Mouse (Mus musculus): ENCODE data around the gene Acap3.
A peak's percentile ranks its signal among the peaks of the same experiment; 100 is the strongest.

Gene Acap3

DNA sequence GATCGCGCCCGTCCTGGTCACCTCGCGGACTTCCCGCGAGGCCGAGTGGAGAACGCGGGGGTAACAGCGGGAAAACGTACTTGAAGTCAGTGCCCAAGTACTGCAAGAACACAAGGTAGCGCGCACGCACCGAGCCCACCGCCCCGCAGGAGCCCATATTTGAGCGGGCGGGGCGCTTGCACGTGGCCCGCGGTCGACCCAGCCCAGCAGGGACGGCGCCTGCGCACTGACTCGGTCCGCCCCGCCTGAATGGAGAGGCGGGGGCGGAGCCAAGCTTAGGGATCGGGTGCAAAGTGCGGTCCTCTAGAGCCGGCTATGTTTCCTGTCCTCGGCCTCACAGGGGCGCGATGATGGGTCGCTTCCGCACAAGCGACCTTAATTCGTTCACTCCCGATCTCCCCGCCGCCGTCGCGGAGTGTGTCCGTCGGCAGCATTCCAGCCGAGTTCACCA is at the start of gene Acap3, which contains the start of gene Pusl1:
Acap3 (plus strand) TSS at position 272 of the 451 bp plus-strand sequence.
Pusl1 (minus strand) TSS at position 231 of the 451 bp plus-strand sequence.
- peak; percentile 98 for DNase-seq

- DNase-seq, result no peak
Observed at GRCm38 (mm10) chr4:155843231-155843630, 48.4 kb upstream of the Acap3 start.

- peak; percentile 97 for DNase-seq
Observed at GRCm38 (mm10) chr4:155846871-155847578, 44.6 kb upstream of the Acap3 start, which contains the start of gene Dvl1. Gene Dvl1 (plus strand): TSS chr4:155847402.

DNA sequence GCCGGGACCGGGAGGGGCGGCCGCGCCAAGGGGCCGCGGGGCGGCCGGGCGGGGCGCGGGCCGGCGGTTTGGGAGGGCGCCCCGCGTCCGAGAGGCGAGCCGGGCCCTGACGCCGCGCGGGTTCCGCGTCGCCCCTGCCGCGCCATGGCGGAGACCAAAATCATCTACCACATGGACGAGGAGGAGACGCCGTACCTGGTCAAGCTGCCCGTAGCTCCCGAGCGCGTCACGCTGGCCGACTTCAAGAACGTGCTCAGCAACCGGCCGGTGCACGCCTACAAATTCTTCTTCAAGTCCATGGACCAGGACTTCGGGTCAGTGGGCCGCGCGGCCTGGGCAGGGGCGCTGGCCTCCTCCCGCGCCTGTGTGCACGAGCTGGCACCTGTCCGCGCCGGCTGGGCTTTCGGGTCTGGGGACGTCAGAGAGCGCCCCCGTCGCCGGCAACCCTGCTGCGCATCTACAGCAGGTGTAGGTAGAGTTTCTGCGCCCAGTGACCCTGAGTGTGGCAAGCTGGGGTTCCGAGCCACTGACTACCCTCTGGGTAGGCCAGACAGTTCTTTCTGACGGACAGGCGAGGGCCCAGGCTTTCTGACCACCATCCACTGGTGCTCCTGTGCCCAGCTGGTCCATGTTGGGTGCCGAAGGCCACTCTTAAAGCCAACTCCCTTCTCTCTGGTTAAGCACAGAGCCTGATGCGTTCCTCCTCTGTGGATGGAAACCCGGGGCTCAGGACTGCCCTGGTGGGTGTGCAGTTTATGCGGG is 43.9 kb upstream of the Acap3 start:
- peak; percentile 56 for DNase-seq

DNA sequence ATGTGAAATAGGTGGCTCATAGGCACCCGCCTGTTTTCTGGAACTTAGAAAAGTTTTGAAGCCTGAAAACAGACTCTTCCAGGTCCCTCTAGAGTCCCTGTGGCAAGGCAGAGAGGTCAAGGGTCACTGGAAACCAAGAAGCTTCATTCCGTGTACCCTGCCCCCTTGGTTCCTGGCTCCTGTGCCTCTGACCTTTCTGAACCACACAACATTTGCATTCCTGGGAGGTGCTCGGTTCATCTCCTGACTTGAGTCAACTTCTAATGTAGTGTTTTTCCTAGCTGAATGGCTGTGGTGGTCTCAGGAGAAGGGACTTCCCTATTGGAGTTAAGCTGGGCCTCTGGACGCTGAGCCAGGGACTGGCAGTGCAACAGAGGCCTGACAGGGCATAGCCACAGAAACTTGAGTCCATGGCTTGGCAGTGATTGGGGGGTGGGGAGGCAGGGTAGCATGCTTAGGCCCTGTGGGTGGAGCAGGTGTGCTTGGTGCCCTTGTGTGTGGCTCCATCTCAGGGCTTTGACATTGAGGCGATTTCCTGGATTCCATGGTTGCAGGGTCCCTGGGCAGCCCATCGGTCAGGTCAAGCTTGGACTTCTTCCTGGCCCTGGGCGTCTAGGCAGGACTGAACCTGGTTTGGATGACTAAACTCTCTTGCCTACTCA is 43.1 kb upstream of the Acap3 start:
- no peak for DNase-seq

DNA sequence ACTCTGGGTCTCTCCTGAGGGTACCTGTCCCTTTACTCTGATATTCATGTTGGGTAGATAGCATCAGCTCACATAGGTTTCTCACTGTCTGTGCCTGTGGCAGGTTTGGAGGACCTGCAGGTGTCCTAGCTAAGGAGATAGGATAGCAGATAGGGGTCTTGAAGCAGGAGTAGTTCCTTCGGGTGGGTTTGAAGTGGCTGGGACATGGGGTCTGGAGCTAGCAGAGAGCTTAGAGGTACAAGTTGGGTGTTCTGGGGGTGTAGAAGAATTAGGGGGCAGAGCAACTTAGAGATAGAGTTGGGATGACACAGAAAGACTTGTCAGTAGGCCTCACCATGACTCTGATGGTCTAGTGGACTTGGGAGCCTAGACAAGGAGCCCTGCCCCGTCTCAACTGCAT is 42.2 kb upstream of the Acap3 start:
- no peak for DNase-seq

DNA sequence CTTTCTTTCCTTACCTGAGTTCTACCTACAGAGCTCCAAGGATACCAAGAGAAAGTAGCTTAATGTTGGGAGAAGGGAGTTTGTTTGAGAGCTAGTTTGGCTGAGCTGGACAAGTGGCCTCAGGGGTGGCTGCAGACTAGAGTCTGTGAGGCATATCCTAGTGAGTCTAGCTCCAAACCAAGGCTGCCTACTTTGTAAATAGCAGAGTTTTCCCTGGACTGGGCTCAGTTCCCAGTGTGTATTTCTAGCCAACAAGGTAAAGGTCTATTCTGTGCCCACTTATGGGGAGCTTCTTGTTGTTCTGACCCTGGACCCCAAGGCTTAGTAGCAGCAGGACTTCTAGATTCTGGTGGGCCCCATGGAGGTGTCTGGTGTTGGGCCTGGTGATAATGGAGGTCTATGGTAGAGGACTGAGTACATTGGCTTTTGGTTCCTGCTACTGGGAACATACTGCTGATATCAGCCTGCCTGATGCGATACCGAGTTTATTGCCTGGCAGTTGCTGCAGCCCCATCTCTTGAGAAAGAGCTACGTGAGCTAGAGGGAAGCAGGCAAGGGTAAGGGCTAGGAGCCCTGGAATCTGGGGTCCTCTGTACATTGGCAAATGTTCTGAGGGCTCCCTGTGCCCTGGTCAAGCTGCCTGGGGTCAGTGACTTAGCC is 41.7 kb upstream of the Acap3 start:
- DNase-seq, result no peak

GRCm38 (mm10) chr4:155851368-155851767 is 40.3 kb upstream of the Acap3 start:
- DNase-seq, result no peak

DNA sequence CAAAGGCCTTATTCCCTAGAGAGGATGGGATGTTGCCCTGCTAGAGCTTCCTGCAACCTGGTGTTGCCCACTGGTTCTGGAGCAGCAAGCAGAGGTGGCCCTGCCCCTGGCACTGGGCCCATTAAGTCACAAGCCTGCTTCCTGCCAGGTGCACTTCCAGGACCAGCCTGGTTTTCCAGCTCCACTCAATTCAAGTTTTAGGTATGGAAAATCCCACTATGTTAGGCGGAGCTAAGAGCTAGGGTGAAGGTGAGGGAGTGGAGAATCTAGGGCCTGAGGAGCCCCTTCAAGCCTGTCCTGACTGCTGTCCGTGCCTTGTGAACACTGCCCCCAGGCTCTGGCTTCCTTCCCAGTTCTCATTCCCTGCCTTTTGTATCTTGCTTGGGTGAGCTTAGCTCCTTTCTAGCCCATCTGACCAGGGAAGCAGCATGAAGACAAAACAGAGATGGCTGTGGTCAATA is 39.6 kb upstream of the Acap3 start:
- no peak for DNase-seq

GRCm38 (mm10) chr4:155853421-155853820 is 38.2 kb upstream of the Acap3 start:
- no peak for DNase-seq

DNA sequence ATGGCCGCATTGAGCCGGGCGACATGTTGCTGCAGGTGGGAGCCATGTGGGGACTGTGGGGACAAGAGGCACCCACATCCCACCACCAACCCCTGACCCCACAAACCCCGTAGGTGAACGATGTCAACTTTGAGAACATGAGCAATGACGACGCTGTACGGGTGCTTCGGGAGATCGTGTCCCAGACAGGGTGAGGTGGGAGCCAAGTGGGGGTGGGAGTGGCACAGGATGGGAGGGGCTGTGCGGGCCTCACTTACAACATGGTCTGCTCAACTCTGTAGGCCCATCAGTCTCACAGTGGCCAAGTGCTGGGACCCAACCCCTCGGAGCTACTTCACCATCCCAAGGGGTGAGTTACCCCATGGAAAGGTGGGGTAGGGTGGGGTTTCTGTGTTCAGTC is 36.6 kb upstream of the Acap3 start:
- DNase-seq, result no peak

- no peak for DNase-seq
Observed at GRCm38 (mm10) chr4:155856071-155856470, 35.6 kb upstream of the Acap3 start.

DNA sequence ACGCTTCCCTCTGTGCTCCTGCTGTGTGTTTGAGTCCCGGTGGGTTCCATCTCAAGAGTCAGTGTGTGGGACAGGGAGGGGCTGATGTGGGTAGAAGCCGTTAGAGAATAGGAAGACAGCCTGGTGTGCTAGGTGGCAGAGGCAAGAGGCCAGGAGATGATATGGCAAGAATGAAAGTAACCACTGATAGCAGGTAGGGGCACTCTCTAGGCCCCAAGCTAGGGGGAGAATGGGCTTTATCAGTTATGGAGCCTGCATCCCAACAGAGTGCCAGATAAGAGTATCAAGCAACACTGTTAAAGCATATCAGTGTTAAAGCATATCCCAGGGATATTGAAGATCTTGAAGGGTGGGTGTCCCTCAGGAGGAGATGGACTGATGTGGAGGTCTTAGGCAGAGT is 34.7 kb upstream of the Acap3 start:
- peak; percentile 2 for DNase-seq

DNA sequence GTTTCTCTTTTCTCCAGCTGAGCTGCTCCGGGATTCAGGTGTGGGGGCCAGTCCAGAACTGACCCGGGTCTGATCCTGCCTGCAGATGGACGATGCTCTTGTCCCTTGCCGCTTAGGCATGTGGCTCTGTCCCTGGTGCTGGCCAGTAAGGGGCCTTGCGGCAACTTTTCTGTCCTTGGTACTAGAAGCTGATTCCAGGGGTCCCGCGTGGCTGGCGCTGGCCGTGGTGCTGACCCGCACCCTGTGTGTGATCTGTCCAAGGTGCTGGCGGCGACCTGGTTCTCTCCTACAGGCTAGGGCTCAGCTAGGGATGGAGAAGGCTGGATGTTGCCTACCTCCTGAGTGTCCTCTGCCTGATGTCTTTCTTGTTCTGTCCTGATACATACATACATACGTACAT is 32.3 kb upstream of the Acap3 start:
- DNase-seq, result peak; percentile 76

DNA sequence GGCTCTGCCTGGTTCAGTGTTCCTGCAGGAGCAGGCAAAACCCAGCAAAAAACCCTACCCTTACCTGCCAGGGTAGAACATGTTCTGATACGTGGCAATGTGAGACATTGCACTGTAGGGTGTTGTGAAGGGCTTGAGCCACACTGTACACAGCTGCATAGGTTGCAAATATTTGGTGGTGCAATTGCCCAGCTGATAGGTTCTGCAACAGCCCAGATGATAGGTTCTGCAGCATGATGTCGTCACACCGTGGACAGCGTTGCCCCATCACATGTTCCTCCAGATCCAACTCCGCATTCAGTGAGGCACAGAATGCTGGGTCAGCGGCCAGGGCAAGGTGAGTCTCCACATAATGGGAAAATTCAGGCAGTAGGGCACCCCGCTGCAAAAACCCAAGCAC is 29.8 kb upstream of the Acap3 start:
- no peak for DNase-seq

DNA sequence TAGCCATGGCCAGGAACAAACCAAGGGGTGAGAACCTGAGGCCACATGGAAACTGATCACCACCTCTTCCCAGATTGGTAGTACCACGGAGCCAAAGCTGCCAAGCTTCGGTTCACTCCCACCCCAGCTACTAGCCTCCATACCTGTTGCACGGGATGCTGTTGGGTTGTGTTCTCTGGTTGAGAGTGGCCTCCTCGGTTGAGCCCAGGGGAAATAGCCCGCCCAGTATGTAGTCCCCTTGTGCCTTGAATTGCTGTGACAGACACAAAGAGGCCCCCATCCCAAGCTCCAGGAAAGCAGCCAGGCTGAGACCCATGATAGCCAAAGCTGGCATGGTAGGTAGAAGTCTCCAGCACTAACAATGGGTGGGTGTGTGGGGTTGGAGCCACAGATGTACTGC is 28.6 kb upstream of the Acap3 start, which contains the start of gene Tas1r3:
Tas1r3 (minus strand) TSS at position 362 of the 400 bp plus-strand sequence.
- no peak for DNase-seq

GRCm38 (mm10) chr4:155868614-155869298 is 22.9 kb upstream of the Acap3 start:
- peak; percentile 35 for DNase-seq

DNA sequence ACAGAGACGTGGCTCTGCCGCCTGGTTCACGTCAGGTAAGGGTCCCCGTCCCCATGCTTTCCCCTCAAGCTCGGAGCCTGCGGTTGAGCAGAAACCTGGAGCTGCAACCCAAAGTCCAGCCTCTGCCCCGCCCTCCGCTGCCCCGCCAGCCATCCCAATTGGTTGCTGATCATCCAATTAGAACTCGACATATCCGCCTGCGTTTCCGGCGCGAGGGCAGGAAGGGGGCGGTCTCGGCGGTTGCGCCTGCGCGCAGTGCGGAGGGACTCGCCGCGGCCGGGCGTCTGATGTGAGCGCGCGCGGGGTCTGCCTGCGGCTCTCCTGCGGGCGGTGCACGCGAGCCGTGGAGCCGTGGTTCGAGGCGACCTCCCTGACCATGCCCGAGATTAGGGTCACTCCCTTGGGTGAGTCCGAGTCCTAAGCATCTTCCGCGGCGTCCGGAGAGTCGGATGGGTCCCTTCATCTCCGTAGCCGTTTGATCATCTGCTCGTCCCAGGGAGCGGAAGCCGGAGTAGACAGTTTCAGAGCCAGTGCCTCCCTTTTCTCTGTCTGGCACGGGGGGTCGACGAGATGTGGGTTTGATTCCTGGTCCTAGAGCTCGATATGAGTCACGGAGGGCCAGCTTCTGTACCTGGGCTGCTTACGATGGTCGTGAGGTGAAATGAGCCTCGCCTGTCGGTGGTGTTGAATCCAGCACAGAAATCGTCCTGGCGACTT is 22.1 kb upstream of the Acap3 start, which contains the start of the genes Cptp and Ints11:
Cptp (minus strand) TSS at position 124 of the 717 bp plus-strand sequence.
Ints11 (plus strand) TSS at position 230 of the 717 bp plus-strand sequence.
- peak; percentile 97 for DNase-seq

GRCm38 (mm10) chr4:155871404-155871803 is 20.2 kb upstream of the Acap3 start:
- DNase-seq, result no peak

GRCm38 (mm10) chr4:155883587-155883986 is 8.0 kb upstream of the Acap3 start:
- DNase-seq, result no peak

- DNase-seq, result no peak
Observed at GRCm38 (mm10) chr4:155886330-155886729, 5.3 kb upstream of the Acap3 start.

Data from liver (tissue).